Mouse (Mus musculus) T-helper 2 cell (primary cell): Measurements from ENCODE around the gene Phrf1.
"Not testable (repeated sequence)": the region's sequence is repeated elsewhere in the genome, so short reads cannot be mapped to it uniquely, and the experiment has no call there.

ENCODE experiments used
- in situ Hi-C: fragments of 300-600 bp; cut with MboI, MseI; formaldehyde crosslinking; loops from one replicate; pipeline ENCODE4 v1.15.1; 2025; ENCODE audit warnings: high pct_unique_total_duplicates

Gene Phrf1

GRCm38 (mm10) chr7:141231551-141231950 lies 3.0 kb downstream of the Phrf1 start:
- in situ Hi-C loops: no loop called here

GRCm38 (mm10) chr7:141250486-141250885 lies 21.9 kb downstream of the Phrf1 start:
- in situ Hi-C loops: not testable (repeated sequence)

GRCm38 (mm10) chr7:141256159-141256558 lies 27.6 kb downstream of the Phrf1 start:
- in situ Hi-C loops: no loop called here

GRCm38 (mm10) chr7:141261480-141261879 lies 32.9 kb downstream of the Phrf1 start:
- in situ Hi-C loops: no loop called here

- in situ Hi-C loops: no loop called here
Measured at GRCm38 (mm10) chr7:141263640-141264039, 35.1 kb downstream of the Phrf1 start.

- in situ Hi-C loops: no loop called here
Measured at GRCm38 (mm10) chr7:141264041-141264700, 35.6 kb downstream of the Phrf1 start.

- in situ Hi-C loops: no loop called here
Measured at GRCm38 (mm10) chr7:141264761-141265410, 36.3 kb downstream of the Phrf1 start.

GRCm38 (mm10) chr7:141265411-141265738 lies 36.8 kb downstream of the Phrf1 start:
- in situ Hi-C loops: no loop called here

GRCm38 (mm10) chr7:141265739-141266561 lies 37.4 kb downstream of the Phrf1 start, which contains the start of gene Irf7:
Gene Irf7, minus strand, starts transcription at chr7:141266481.
- in situ Hi-C loops: no loop called here

- in situ Hi-C loops: no loop called here
Measured at GRCm38 (mm10) chr7:141268466-141269272, 40.1 kb downstream of the Phrf1 start.

GRCm38 (mm10) chr7:141269273-141269545 lies 40.6 kb downstream of the Phrf1 start:
- in situ Hi-C loops: no loop called here

GRCm38 (mm10) chr7:141270631-141271030 lies 42.0 kb downstream of the Phrf1 start:
- in situ Hi-C loops: loop anchor here (5.0 kb wide), 1 partner anchor 87 kb away; no protein-coding TSS in a partner anchor

GRCm38 (mm10) chr7:141275356-141275755 lies 46.8 kb downstream of the Phrf1 start:
- in situ Hi-C loops: no loop called here

- in situ Hi-C loops: no loop called here
Measured at GRCm38 (mm10) chr7:141276546-141276945, 48.0 kb downstream of the Phrf1 start, which contains the start of gene Cdhr5. Gene Cdhr5, minus strand, starts transcription at chr7:141276786.

GRCm38 (mm10) chr7:141277701-141278678 lies 49.4 kb downstream of the Phrf1 start:
- in situ Hi-C loops: no loop called here

- in situ Hi-C loops: no loop called here
Measured at GRCm38 (mm10) chr7:141278766-141279590, 50.4 kb downstream of the Phrf1 start, which contains the start of gene Sct. Gene Sct, minus strand, starts transcription at chr7:141279133.

- in situ Hi-C loops: no loop called here
Measured at GRCm38 (mm10) chr7:141281442-141281841, 52.9 kb downstream of the Phrf1 start.

GRCm38 (mm10) chr7:141282756-141283155 lies 54.2 kb downstream of the Phrf1 start:
- in situ Hi-C loops: no loop called here

GRCm38 (mm10) chr7:141288042-141288441 lies 59.5 kb downstream of the Phrf1 start:
- in situ Hi-C loops: no loop called here
